Mouse (Mus musculus) kidney, adult 2 months (tissue): ENCODE results near the gene Cdk6.

Source experiments
- CTCF ChIP-seq: fragments of 200-500 bp; conservative IDR thresholded peaks from 2 replicates; pipeline ENCODE4 v1.5.1; 2011; ENCODE audit warnings: low read depth, mild to moderate bottlenecking, control low read depth, low read length, moderate library complexity, mixed read lengths; ENCODE audit not compliant: insufficient read depth, insufficient read length
- POLR2A ChIP-seq: fragments of 200-500 bp; IDR thresholded peaks from one replicate; pipeline ENCODE4 v1.6.1; 2011; ENCODE audit warnings: low read depth, low read length, control low read depth

GRCm38 (mm10) chr5:3358687-3359520 lies 17.6 kb downstream of the Cdk6 start:
- TF ChIP-seq POLR2A (no peak), CTCF (no peak)
